Mouse (Mus musculus) limb, embryonic 15.5 days (tissue): ENCODE data around the gene Pus3. TPM values are rescaled to one million over a fixed set of nuclear protein-coding genes. Genes with fewer than 3 reads are reported as not detected.

Experiments used
- ATAC-seq: fragments of 200-750 bp; cut with Nextera tagmentation; 2 replicates; pipeline ENCODE4 v1.8.0; 2017; ENCODE audit warnings: low read depth, moderate TSS enrichment; ENCODE audit not compliant: insufficient number of reproducible peaks, low FRiP score, low TSS enrichment
- H3K27ac ChIP-seq: fragments of 300-500 bp; sonication (generic); 2 replicates; pipeline ENCODE4 v1.5.1; 2015; ENCODE audit warnings: moderate library complexity, mild to moderate bottlenecking, inconsistent platforms
- H3K27me3 ChIP-seq: fragments of 300-500 bp; sonication (generic); 2 replicates; pipeline ENCODE4 v1.6.1; 2015; ENCODE audit warnings: inconsistent platforms
- H3K36me3 ChIP-seq: fragments of 300-500 bp; sonication (generic); 2 replicates; pipeline ENCODE4 v1.6.1; 2015; ENCODE audit warnings: inconsistent platforms
- H3K4me1 ChIP-seq: fragments of 300-500 bp; sonication (generic); 2 replicates; pipeline ENCODE4 v1.6.1; 2015; ENCODE audit warnings: inconsistent platforms
- H3K4me2 ChIP-seq: fragments of 300-500 bp; sonication (generic); 2 replicates; pipeline ENCODE4 v1.6.1; 2015; ENCODE audit warnings: mild to moderate bottlenecking, inconsistent platforms
- H3K4me3 ChIP-seq: fragments of 300-500 bp; sonication (generic); 2 replicates; pipeline ENCODE4 v1.5.1; 2015; ENCODE audit warnings: mild to moderate bottlenecking, inconsistent platforms
- H3K9ac ChIP-seq: fragments of 300-500 bp; sonication (generic); 2 replicates; pipeline ENCODE4 v1.6.1; 2015; ENCODE audit warnings: inconsistent platforms
- H3K9me3 ChIP-seq: fragments of 300-500 bp; sonication (generic); 2 replicates; pipeline ENCODE4 v1.6.1; 2016; ENCODE audit warnings: inconsistent platforms
- WGBS: fragments of 180-500 bp; shearing (Covaris S2); methylation state at CpG from one replicate; pipeline ENCODE4 v1.1.7; 2015; 5-methylcytosine and 5-hydroxymethylcytosine counted together
- polyA plus RNA-seq: library from polyadenylated mRNA; unstranded; fragments of >200 nt; fragmentation: Nextera tagmentation; extraction: Ambion mirVana; gene quantifications from 2 replicates; pipeline ENCODE4 v1.2.1, GENCODE M21; 2015

Pus3 gene
- polyA plus RNA-seq, 1 experiment from 2014 or later, result 17.2 TPM

DNA sequence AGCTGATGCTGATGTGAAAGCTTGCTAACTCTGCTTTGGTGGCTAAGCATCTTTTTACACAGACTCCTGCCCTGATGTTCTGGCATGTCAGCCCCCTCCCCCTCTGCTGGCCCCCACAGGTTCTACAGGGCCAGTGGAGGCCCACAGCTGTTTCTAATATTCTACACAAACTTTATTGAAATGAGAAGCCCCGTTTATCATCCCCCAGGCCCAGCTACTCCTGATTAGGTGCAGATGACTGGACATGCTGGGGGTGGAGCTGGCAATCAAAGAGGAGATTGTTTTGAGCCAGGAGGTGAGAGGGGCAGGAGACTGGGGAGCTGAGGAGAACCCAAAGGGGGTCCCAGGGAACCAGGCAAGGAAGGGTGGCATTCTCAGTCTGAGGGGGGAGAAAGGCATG lies 28.6 kb upstream of the Pus3 start:
- peak overlapping the region; percentile 77 for H3K27ac ChIP-seq
- peaks cover 45% of the 10 kb centered on the region for H3K4me1 ChIP-seq
- no peaks in the 10 kb centered on the region for H3K36me3 ChIP-seq
- WGBS, result 0% methylated on average over 1 of the region's 1 CpGs
- peak overlapping the region; percentile 5; the same call in 1 of the 2 replicates for H3K4me2 ChIP-seq
- no peaks in the 10 kb centered on the region for H3K27me3 ChIP-seq
- H3K9ac ChIP-seq, result no peak overlapping the region
- no peak overlapping the region for H3K4me3 ChIP-seq
- peak; percentile 59; the same call in 1 of the 2 replicates for ATAC-seq
- H3K9me3 ChIP-seq, result no peaks in the 10 kb centered on the region

DNA sequence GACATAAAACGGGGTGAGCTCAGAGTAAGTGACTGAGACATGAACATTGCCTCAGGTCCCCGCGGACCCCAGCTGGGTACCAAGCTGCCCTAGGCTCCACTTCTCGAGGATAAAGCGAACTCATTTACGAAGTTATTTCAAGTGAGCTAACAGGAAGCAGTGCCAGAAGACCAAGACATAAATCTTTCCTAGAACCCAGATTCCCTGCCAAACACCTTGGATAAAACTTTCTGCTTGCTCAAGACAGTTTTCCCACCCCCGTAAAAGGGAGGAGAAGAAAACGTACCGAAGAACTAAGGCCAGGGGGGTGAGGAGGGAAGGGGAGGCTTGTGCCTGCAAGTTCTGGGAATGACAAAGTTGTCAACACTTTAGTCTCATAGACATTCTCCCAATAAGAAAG lies 25.1 kb upstream of the Pus3 start:
- H3K36me3 ChIP-seq, result no peaks in the 10 kb centered on the region
- H3K4me2 ChIP-seq, result no peak overlapping the region
- peaks cover 45% of the 10 kb centered on the region for H3K4me1 ChIP-seq
- H3K27me3 ChIP-seq, result no peaks in the 10 kb centered on the region
- H3K9me3 ChIP-seq, result no peaks in the 10 kb centered on the region
- 19% methylated on average over 9 of the region's 9 CpGs for WGBS
- ATAC-seq, result peak; percentile 45; the same call in 1 of the 2 replicates
- no peak overlapping the region for H3K9ac ChIP-seq
- peak overlapping the region; percentile 75 for H3K27ac ChIP-seq
- no peak overlapping the region for H3K4me3 ChIP-seq

DNA sequence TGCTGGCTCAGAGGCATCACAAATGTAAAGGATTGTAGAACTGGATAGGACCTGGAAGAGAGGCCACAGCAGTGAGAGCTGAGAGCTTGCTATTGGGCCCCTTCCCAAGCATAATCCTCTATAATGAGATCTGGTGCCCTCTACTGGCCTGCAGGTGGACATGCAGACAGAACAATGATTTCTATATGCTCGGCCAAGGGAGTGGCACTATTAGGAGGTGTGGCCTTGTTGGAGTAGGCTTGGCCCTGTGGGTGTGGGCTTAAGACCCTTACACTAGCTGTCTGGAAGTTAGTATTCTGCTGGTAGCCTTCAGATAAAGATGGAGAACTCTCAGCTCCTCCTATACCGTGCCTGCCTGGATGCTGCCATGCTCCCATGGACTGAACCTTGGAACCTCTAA lies 23.3 kb upstream of the Pus3 start:
- Histone ChIP-seq H3K4me3 (no peak overlapping the region), H3K36me3 (no peaks in the 10 kb centered on the region), H3K27ac (peak overlapping the region; percentile 71; the same call in 1 of the 2 replicates), H3K4me2 (no peak overlapping the region), H3K27me3 (no peaks in the 10 kb centered on the region), H3K9me3 (no peaks in the 10 kb centered on the region), H3K9ac (no peak overlapping the region), H3K4me1 (peaks cover 39% of the 10 kb centered on the region)
- peak; percentile 77 for ATAC-seq
- WGBS, result 3% methylated on average over 2 of the region's 2 CpGs

DNA sequence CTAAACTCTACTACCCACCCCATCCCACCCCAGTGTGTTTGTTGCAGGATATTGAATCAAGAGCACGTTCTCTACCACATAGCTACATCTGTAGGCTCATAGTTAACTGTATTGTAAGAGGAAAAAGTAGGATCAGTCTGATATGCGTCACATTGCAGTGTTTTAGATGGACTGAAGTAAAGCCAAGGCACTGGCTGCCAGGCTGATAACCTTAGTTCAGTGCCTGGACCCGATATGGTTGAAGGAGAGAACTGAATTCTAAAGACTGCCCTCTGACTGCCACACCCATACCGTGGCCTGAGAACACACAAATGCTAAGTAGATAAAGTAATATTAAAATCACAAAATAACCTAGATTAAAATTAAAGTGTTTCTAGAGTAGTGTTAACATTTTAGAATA lies 22.5 kb upstream of the Pus3 start:
- no peak overlapping the region for H3K4me3 ChIP-seq

DNA sequence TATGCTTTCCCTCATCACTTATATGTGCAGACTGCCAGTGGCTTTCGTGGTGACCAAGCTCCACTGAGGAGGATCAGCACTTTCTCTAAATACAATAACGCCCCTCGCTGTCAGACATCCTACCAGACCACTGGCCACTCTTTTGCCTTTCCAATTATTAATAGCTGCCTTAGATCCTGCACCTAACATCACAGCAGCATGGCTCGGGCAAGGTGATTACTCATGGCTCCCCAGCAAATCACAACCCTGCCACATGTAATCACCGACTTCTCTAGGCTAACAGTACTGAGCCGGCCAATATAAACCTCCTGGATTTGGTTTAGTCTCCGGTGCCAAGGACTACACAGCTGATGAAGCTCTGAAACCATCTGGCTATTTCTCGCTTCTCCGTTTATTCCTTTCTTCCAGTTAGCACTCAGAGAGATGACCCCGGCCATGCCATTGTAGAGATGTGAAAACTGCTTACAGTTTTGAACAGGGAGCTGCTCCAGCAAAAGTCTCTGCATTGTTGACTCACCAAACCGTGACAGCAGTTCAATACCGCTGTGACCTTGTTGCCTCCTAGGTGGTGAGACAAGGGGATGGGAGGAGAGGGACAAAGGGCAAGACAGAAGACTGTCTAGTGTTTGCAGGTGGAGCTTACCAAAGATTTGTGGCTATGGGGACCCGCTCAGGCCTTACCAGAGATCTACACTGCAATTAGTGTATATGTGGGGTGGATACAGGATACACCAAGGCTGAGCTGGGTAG lies 19.2 kb upstream of the Pus3 start:
- Histone ChIP-seq H3K27me3 (no peaks in the 10 kb centered on the region), H3K4me2 (no peak overlapping the region), H3K4me1 (peaks cover 15% of the 10 kb centered on the region), H3K27ac (0 out of 2 replicates have a peak overlapping the region, but pooled peaks have one; percentile 7), H3K9me3 (no peaks in the 10 kb centered on the region), H3K4me3 (no peak overlapping the region), H3K9ac (no peak overlapping the region), H3K36me3 (no peaks in the 10 kb centered on the region)
- 67% methylated on average over 13 of the region's 13 CpGs for WGBS
- ATAC-seq, result no peak

More for the DNA sequence above, 22.5 kb upstream of the Pus3 start:
- H3K36me3 ChIP-seq, result no peaks in the 10 kb centered on the region
- H3K27me3 ChIP-seq, result no peaks in the 10 kb centered on the region
- H3K9me3 ChIP-seq, result no peaks in the 10 kb centered on the region
- ATAC-seq, result no peak
- H3K9ac ChIP-seq, result no peak overlapping the region
- WGBS, result 78% methylated on average over 4 of the region's 4 CpGs
- H3K4me2 ChIP-seq, result no peak overlapping the region
- peaks cover 31% of the 10 kb centered on the region for H3K4me1 ChIP-seq
- H3K27ac ChIP-seq, result no peak overlapping the region

DNA sequence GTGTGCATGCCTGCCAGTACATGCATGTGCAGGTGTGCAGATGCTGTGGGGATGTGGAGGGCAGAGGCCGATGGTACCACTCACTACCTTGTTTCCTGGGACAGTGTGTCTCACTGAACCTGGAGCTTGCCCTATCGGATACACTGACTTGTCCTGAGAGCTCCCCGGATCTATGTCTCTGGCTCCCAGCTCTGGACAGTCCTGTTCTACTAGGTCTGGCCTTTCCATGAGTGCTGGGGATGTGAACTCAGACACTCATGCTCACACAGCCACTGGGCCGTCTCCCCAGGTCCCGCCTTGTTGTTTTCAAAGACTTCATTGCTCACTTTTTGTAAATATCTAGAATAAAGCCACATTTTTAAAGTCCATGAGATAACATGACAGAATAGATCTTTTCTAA lies 17.4 kb upstream of the Pus3 start:
- H3K9me3 ChIP-seq, result no peaks in the 10 kb centered on the region
- H3K36me3 ChIP-seq, result no peaks in the 10 kb centered on the region
- H3K4me2 ChIP-seq, result no peak overlapping the region
- no peaks in the 10 kb centered on the region for H3K27me3 ChIP-seq
- ATAC-seq, result no peak
- H3K4me3 ChIP-seq, result no peak overlapping the region
- H3K4me1 ChIP-seq, result peaks cover 8% of the 10 kb centered on the region
- no peak overlapping the region for H3K27ac ChIP-seq
- WGBS, result 75% methylated on average over 5 of the region's 5 CpGs
- no peak overlapping the region for H3K9ac ChIP-seq

DNA sequence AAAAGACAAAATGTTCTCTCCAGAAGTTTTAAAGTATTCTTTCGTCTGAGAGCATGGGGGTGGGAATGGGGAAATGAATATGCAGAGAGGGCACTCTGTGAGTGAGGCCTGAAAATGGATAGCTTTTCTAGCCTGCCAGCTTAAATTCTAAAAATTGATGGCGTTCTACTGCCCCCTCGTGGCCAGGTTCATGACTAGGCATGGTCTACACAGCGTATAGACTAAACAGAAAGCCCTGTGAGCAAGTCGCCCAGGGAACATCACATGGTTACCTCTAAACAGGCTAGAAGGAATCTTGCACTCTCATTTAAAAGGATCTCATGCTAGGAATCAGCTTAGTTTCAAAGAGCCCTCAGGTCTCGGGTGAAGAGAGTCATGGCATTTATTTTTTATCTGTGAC lies 16.9 kb upstream of the Pus3 start:
- Histone ChIP-seq H3K36me3 (no peaks in the 10 kb centered on the region), H3K27ac (no peak overlapping the region), H3K9me3 (no peaks in the 10 kb centered on the region), H3K4me2 (no peak overlapping the region), H3K27me3 (no peaks in the 10 kb centered on the region), H3K4me1 (peaks cover 8% of the 10 kb centered on the region), H3K4me3 (no peak overlapping the region), H3K9ac (no peak overlapping the region)
- WGBS, result 6% methylated on average over 6 of the region's 6 CpGs
- ATAC-seq, result peak; percentile 76; the same call in 1 of the 2 replicates

DNA sequence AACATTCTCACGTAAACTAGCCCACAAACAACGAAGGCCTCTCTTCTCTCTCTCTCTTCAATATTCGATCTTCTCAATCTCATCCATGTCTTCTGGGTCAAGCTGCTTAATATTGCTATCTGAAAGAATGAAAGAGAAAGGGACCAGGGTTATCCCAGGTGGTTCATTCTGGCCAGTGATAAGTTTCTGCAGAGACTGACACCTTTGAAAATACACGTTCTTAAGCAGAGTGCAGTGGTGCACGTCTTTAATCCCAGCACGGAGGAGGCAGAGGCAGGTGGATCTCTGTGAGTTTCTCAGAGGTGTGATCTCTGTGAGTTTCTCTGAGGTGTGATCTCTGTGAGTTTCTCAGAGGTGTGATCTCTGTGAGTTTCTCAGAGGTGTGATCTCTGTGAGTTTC lies 16.5 kb upstream of the Pus3 start:
- peaks cover 8% of the 10 kb centered on the region for H3K4me1 ChIP-seq

DNA sequence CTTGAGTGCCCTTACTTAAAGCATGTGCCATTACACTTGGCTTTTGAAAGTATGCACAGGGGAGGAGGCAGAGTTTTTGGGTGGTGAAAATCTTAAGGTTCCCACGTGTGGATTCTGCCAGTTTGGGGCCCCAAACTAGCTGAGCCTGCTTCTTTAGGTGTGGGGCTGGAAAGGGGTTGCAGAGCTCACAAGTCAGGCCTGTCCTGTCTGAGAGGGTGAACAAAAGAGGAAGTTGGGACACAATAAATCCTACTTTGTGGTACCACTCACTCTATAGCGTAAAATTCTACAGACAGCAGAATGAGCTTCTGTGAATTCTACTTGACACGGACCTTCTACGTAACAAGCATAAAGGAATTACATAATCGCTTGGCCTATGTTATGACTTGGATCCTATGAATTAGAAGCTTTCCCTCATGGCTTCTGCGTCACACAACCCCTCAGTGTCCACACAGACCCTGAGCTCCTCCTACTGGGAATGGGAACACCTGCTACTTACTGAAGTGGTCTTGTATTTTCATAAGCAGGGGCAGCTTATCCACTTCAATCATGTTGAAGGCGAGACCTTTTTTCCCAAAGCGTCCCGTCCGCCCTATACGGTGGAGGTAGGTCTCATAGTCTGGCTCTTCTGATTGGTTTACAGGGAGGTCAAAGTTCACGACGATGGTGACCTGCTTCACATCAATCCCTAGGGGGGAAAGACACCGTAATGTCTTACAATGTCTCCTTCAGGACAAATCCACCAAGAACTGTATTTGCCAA lies 15.1 kb upstream of the Pus3 start:
- no peak for ATAC-seq
- Histone ChIP-seq H3K9me3 (no peaks in the 10 kb centered on the region), H3K9ac (no peak overlapping the region), H3K4me1 (peaks cover 8% of the 10 kb centered on the region), H3K27ac (no peak overlapping the region), H3K4me3 (no peak overlapping the region), H3K4me2 (no peak overlapping the region), H3K27me3 (no peaks in the 10 kb centered on the region), H3K36me3 (no peaks in the 10 kb centered on the region)
- WGBS, result 79% methylated on average over 14 of the region's 14 CpGs

More for the DNA sequence above, 16.5 kb upstream of the Pus3 start:
- 66% methylated on average over 6 of the region's 6 CpGs for WGBS
- no peak overlapping the region for H3K9ac ChIP-seq
- H3K27ac ChIP-seq, result no peak overlapping the region
- no peak overlapping the region for H3K4me3 ChIP-seq
- H3K36me3 ChIP-seq, result no peaks in the 10 kb centered on the region
- H3K4me2 ChIP-seq, result no peak overlapping the region
- H3K27me3 ChIP-seq, result no peaks in the 10 kb centered on the region
- H3K9me3 ChIP-seq, result no peaks in the 10 kb centered on the region
- ATAC-seq, result no peak

DNA sequence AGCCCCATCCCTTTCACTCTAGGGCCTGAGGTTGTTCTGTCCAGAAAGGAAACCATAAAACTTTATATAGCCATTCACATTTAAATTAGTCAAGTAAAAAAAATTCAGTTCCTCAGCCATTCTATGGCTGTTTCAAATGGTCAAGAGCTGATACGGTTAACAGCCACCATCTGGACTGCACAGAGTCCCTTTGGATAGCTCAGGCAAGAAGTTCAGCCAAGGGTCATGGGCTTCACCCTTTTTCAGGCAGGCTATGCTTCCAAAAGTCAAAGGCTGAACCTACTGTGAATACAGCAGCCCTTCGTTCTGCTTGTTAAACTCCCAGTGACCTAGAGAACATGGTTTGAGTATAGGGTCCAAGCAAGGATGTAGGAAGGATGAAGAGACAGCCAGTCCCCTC lies 13.7 kb upstream of the Pus3 start:
- H3K4me3 ChIP-seq, result no peak overlapping the region
- 37% methylated on average over 2 of the region's 2 CpGs for WGBS
- no peaks in the 10 kb centered on the region for H3K4me1 ChIP-seq
- no peaks in the 10 kb centered on the region for H3K9me3 ChIP-seq
- ATAC-seq, result no peak
- no peaks in the 10 kb centered on the region for H3K36me3 ChIP-seq
- no peak overlapping the region for H3K4me2 ChIP-seq
- no peak overlapping the region for H3K9ac ChIP-seq
- H3K27ac ChIP-seq, result no peak overlapping the region
- no peaks in the 10 kb centered on the region for H3K27me3 ChIP-seq

DNA sequence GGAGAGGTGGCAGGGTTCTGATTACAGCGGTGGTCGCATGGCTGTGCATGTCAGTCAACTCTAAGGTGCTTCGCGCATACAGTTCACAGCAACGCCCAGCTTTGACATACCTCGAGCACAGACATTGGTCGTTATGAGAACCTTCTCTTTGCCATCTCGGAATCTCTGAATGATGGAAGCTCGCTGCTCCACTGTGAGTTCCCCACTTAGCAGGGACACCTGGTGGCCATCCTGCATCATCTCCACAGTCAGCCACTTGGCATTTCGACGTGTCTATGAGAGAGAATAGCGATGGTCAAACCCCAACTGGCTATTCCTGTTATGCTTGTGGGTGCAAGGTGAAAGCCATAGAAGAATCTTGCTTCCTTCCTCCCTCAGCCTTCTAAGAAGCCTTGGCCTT lies 12.7 kb upstream of the Pus3 start:
- Histone ChIP-seq H3K9ac (no peak overlapping the region), H3K36me3 (no peaks in the 10 kb centered on the region), H3K9me3 (no peaks in the 10 kb centered on the region), H3K27me3 (no peaks in the 10 kb centered on the region), H3K27ac (no peak overlapping the region), H3K4me2 (no peak overlapping the region), H3K4me3 (no peak overlapping the region), H3K4me1 (no peaks in the 10 kb centered on the region)
- ATAC-seq, result no peak
- WGBS, result 71% methylated on average over 12 of the region's 12 CpGs

DNA sequence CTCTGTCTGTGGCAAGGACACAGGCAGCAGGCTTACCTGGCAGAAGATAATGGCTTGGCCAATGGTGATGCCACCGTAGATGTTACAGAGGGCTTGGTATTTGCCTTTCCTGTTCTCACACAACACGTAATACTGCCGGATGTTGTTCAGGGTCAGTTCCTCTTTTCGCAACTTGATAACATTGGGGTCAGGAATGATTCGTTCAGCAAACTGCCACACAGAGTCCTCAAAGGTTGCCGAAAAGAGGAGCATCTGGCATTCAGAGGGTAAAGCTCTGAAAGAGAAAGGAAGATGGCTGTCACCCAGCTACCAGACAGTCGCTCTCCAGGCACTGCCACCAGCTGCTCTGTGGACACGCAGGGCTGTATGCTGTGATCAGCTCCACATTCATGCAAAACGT lies 11.7 kb upstream of the Pus3 start:
- WGBS, result 86% methylated on average over 9 of the region's 9 CpGs
- H3K9ac ChIP-seq, result no peak overlapping the region
- no peak for ATAC-seq

More for the DNA sequence above, 11.7 kb upstream of the Pus3 start:
- Histone ChIP-seq H3K4me3 (no peak overlapping the region), H3K27me3 (no peaks in the 10 kb centered on the region), H3K36me3 (no peaks in the 10 kb centered on the region), H3K4me1 (no peaks in the 10 kb centered on the region), H3K27ac (no peak overlapping the region), H3K4me2 (no peak overlapping the region), H3K9me3 (no peaks in the 10 kb centered on the region)
